Mouse (Mus musculus) hindbrain, embryonic 15.5 days (tissue): ENCODE measurements around the gene Epb41. TPM values are rescaled to one million over a fixed set of nuclear protein-coding genes. Genes with fewer than 3 reads are reported as not detected.

ENCODE experiments used
- ATAC-seq: fragments of 200-750 bp; cut with Nextera tagmentation; 2 replicates; pipeline ENCODE4 v1.8.0; 2017; ENCODE audit warnings: low read depth, moderate number of reproducible peaks, moderate TSS enrichment; ENCODE audit not compliant: low FRiP score
- H3K27ac ChIP-seq: fragments of 300-500 bp; sonication (generic); replicated peaks from 2 replicates; pipeline ENCODE4 v1.5.1; 2015; ENCODE audit warnings: mild to moderate bottlenecking, inconsistent platforms
- H3K27me3 ChIP-seq: fragments of 300-500 bp; sonication (generic); 2 replicates; pipeline ENCODE4 v1.6.1; 2015; ENCODE audit warnings: control low read depth, inconsistent platforms
- H3K36me3 ChIP-seq: fragments of 300-500 bp; sonication (generic); 2 replicates; pipeline ENCODE4 v1.6.1; 2015; ENCODE audit warnings: control low read depth, inconsistent platforms
- H3K4me1 ChIP-seq: fragments of 300-500 bp; sonication (generic); replicated peaks from 2 replicates; pipeline ENCODE4 v1.6.1; 2015; ENCODE audit warnings: control low read depth, inconsistent platforms
- H3K4me2 ChIP-seq: fragments of 300-500 bp; sonication (generic); 2 replicates; pipeline ENCODE4 v1.6.1; 2015; ENCODE audit warnings: moderate library complexity, mild to moderate bottlenecking, inconsistent platforms
- H3K4me3 ChIP-seq: fragments of 300-500 bp; sonication (generic); 2 replicates; pipeline ENCODE4 v1.5.1; 2015; ENCODE audit warnings: mild to moderate bottlenecking, inconsistent platforms
- H3K9ac ChIP-seq: fragments of 300-500 bp; sonication (generic); 2 replicates; pipeline ENCODE4 v1.6.1; 2015; ENCODE audit warnings: inconsistent platforms
- H3K9me3 ChIP-seq: fragments of 300-500 bp; sonication (generic); 2 replicates; pipeline ENCODE4 v1.6.1; 2016; ENCODE audit warnings: control low read depth, inconsistent platforms
- WGBS: fragments of 180-500 bp; shearing (Covaris S2); methylation state at CpG from one replicate; pipeline ENCODE4 v1.1.7; 2015; 5-methylcytosine and 5-hydroxymethylcytosine counted together
- polyA plus RNA-seq: library from polyadenylated mRNA; unstranded; fragments of >200 nt; fragmentation: Nextera tagmentation; extraction: Ambion mirVana; gene quantifications from 2 replicates; pipeline ENCODE4 v1.2.1, GENCODE M21; 2015

Gene Epb41
- polyA plus RNA-seq, 1 experiment from 2014 or later, result 59.8 TPM

DNA sequence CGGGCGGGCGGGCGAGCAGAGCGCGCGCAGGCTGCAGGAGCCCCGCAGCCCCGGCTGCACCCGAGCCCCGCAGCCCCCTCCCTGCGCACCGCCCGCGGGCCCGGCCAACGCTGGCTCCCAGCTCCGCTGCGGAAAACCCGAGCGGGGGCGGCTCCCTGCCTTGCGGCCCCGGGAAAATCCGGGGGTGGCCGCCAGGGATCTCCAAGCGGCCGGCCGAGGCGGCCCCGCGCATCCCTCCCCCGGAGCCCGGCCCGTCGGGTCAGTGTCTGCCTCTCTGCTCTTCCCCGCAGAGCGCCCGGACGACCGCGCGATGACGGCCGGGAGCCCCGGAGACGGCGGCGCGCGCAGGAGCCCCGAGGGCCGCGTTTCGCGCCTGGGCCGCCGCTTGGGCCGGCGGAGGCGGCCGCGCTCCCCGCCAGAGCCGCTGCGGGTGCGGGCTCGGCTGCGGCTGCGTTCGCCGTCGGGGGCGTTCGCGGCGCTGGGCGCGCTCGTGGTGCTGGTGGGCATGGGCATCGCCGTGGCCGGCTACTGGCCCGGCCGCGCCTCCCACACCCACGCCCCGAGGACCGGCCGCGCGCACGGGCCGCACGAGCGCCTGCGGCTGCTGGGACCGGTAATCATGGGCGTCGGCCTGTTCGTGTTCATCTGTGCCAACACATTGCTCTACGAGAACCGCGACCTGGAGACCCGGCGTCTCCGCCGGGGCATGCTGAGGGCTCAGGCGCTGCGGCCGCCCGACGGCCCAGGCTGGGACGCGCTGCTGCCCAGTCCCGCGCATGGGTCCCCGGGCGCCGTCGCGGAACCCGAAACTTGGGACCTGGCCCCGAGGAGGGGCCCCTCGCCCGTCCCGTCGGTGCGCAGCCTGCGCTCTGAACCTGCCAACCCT lies 153.4 kb downstream of the Epb41 start, which contains the start of gene Tmem200b:
Gene Tmem200b, plus strand, starts transcription at position 311 of the 886 bp plus-strand sequence.
- 2% methylated on average over 112 of the region's 130 CpGs for WGBS
- Histone ChIP-seq H3K27me3 (peaks cover 72% of the 10 kb centered on the region), H3K4me2 (peak within 1 kb of the TSS; percentile 75), H3K9me3 (no peaks in the 10 kb centered on the region), H3K4me3 (peak within 1 kb of the TSS; percentile 45), H3K4me1 (peaks cover 27% of the 10 kb centered on the region), H3K9ac (peak within 1 kb of the TSS; percentile 43), H3K27ac (no peak within 1 kb of the TSS), H3K36me3 (0 out of 2 replicates have a peak, but pooled peaks cover 7% of the 10 kb centered on the region)
- peak; percentile 3; the same call in 1 of the 2 replicates for ATAC-seq

GRCm38 (mm10) chr4:131920595-131921351 lies 154.3 kb downstream of the Epb41 start:
- Histone ChIP-seq H3K4me1 (peaks cover 34% of the 10 kb centered on the region), H3K9ac (peak overlapping the region; percentile 43; the same call in 1 of the 2 replicates), H3K36me3 (0 out of 2 replicates have a peak, but pooled peaks cover 6% of the 10 kb centered on the region), H3K9me3 (no peaks in the 10 kb centered on the region), H3K27me3 (peaks cover 81% of the 10 kb centered on the region), H3K4me2 (peak overlapping the region; percentile 75), H3K27ac (no peak overlapping the region), H3K4me3 (peak overlapping the region; percentile 45)
- 1% methylated on average over 54 of the region's 76 CpGs for WGBS
- peak; percentile 51; the same call in 1 of the 2 replicates for ATAC-seq

GRCm38 (mm10) chr4:131920141-131920594 lies 155.0 kb downstream of the Epb41 start:
- no peak overlapping the region for H3K9ac ChIP-seq
- no peaks in the 10 kb centered on the region for H3K36me3 ChIP-seq
- H3K27me3 ChIP-seq, result peaks cover 86% of the 10 kb centered on the region
- 5% methylated on average over 47 of the region's 51 CpGs for WGBS
- H3K4me1 ChIP-seq, result peaks cover 40% of the 10 kb centered on the region
- no peak for ATAC-seq
- H3K9me3 ChIP-seq, result no peaks in the 10 kb centered on the region
- peak overlapping the region; percentile 75 for H3K4me2 ChIP-seq
- H3K27ac ChIP-seq, result no peak overlapping the region
- peak overlapping the region; percentile 45 for H3K4me3 ChIP-seq

GRCm38 (mm10) chr4:131919506-131920140 lies 155.5 kb downstream of the Epb41 start:
- Histone ChIP-seq H3K4me3 (0 out of 2 replicates have a peak overlapping the region, but pooled peaks have one; percentile 45), H3K9me3 (no peaks in the 10 kb centered on the region), H3K9ac (no peak overlapping the region), H3K4me1 (peaks cover 46% of the 10 kb centered on the region), H3K27ac (no peak overlapping the region), H3K27me3 (peaks cover 88% of the 10 kb centered on the region), H3K4me2 (peak overlapping the region; percentile 75; the same call in 1 of the 2 replicates), H3K36me3 (no peaks in the 10 kb centered on the region)
- 27% methylated on average over 15 of the region's 15 CpGs for WGBS
- no peak for ATAC-seq

GRCm38 (mm10) chr4:131918711-131919500 lies 156.2 kb downstream of the Epb41 start:
- H3K9me3 ChIP-seq, result no peaks in the 10 kb centered on the region
- no peak overlapping the region for H3K4me2 ChIP-seq
- peaks cover 89% of the 10 kb centered on the region for H3K27me3 ChIP-seq
- H3K9ac ChIP-seq, result no peak overlapping the region
- H3K36me3 ChIP-seq, result no peaks in the 10 kb centered on the region
- H3K4me1 ChIP-seq, result peaks cover 51% of the 10 kb centered on the region
- ATAC-seq, result no peak
- 18% methylated on average over 15 of the region's 15 CpGs for WGBS
- no peak overlapping the region for H3K27ac ChIP-seq
- no peak overlapping the region for H3K4me3 ChIP-seq

GRCm38 (mm10) chr4:131918026-131918533 lies 157.0 kb downstream of the Epb41 start:
- no peak for ATAC-seq
- WGBS, result 61% methylated on average over 7 of the region's 7 CpGs
- H3K9me3 ChIP-seq, result no peaks in the 10 kb centered on the region
- no peak overlapping the region for H3K9ac ChIP-seq
- H3K27me3 ChIP-seq, result peaks cover 87% of the 10 kb centered on the region
- no peak overlapping the region for H3K27ac ChIP-seq
- no peak overlapping the region for H3K4me3 ChIP-seq
- no peak overlapping the region for H3K4me2 ChIP-seq
- H3K36me3 ChIP-seq, result no peaks in the 10 kb centered on the region
- H3K4me1 ChIP-seq, result peaks cover 51% of the 10 kb centered on the region

- Histone ChIP-seq H3K9me3 (no peaks in the 10 kb centered on the region), H3K27me3 (peaks cover 87% of the 10 kb centered on the region), H3K27ac (no peak overlapping the region), H3K4me1 (peaks cover 46% of the 10 kb centered on the region), H3K4me2 (no peak overlapping the region), H3K4me3 (no peak overlapping the region), H3K9ac (no peak overlapping the region), H3K36me3 (no peaks in the 10 kb centered on the region)
- WGBS, result 82% methylated on average over 10 of the region's 10 CpGs
- ATAC-seq, result no peak
Observed at GRCm38 (mm10) chr4:131917010-131917555, 158.0 kb downstream of the Epb41 start.

DNA sequence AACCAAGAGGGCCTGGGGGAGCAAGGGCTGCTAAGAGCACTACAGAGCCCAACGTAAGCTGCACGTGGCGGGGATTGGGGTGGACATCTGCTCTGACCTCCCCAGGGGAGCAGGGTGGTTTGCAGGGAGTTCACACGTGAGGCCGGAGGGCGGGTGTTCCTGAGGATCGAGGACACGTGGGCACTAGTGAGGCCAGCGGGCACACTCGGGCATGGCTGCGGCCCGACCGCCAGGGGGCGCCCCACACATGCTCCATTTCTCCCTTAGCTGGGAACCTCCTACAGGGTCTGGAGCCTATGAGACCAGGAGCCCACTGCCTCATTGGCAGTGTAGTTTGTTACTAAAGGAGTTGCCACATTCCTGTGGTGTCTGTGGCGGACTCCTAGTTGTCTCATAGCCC lies 158.7 kb downstream of the Epb41 start:
- Histone ChIP-seq H3K4me1 (peaks cover 39% of the 10 kb centered on the region), H3K4me3 (no peak overlapping the region), H3K9ac (no peak overlapping the region), H3K4me2 (no peak overlapping the region), H3K27me3 (peaks cover 83% of the 10 kb centered on the region), H3K27ac (no peak overlapping the region), H3K9me3 (no peaks in the 10 kb centered on the region), H3K36me3 (no peaks in the 10 kb centered on the region)
- no peak for ATAC-seq
- 8% methylated on average over 14 of the region's 15 CpGs for WGBS

DNA sequence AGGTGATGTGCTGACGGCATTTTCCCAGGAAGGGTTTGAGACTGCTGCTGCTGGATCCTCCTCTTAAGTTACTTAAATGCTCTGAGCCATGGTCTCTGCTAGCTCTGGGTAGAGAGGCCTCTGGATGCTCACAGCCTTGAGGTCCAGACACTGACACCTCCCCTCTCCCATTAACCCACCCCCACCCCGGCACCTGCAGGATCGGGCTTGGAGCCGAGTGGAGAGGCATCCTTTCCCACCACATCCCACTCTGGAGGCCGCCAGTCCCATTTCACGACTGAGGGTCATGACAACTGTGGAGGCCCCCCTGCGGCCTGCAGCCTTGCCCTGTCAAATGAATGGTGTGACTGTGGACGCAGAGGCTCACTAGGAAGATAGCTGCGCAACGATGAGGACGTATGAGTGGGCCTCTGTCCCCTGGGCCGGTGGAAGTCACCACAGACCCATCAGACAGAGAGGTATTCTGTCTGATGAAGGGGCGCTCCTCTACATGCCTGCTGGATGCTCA lies 159.2 kb downstream of the Epb41 start:
- Histone ChIP-seq H3K36me3 (no peaks in the 10 kb centered on the region), H3K4me2 (peak overlapping the region; percentile 56), H3K9me3 (no peaks in the 10 kb centered on the region), H3K4me3 (no peak overlapping the region), H3K27me3 (peaks cover 79% of the 10 kb centered on the region), H3K9ac (no peak overlapping the region), H3K27ac (no peak overlapping the region), H3K4me1 (peaks cover 35% of the 10 kb centered on the region)
- WGBS, result 23% methylated on average over 13 of the region's 13 CpGs
- ATAC-seq, result no peak

GRCm38 (mm10) chr4:131914891-131915469 lies 160.1 kb downstream of the Epb41 start:
- no peaks in the 10 kb centered on the region for H3K36me3 ChIP-seq
- peak overlapping the region; percentile 30; the same call in 1 of the 2 replicates for H3K9ac ChIP-seq
- no peak overlapping the region for H3K27ac ChIP-seq
- peaks cover 35% of the 10 kb centered on the region for H3K4me1 ChIP-seq
- H3K4me3 ChIP-seq, result peak overlapping the region; percentile 29
- no peaks in the 10 kb centered on the region for H3K9me3 ChIP-seq
- peaks cover 70% of the 10 kb centered on the region for H3K27me3 ChIP-seq
- no peak for ATAC-seq
- H3K4me2 ChIP-seq, result peak overlapping the region; percentile 56
- 2% methylated on average over 31 of the region's 31 CpGs for WGBS
